Mouse (Mus musculus): ENCODE results near the gene Olfr316. TPM values are rescaled to one million over a fixed set of nuclear protein-coding genes. Genes with fewer than 3 reads are reported as not detected.

Gene Olfr316
- polyA plus RNA-seq, 1 experiment, result 0.19 TPM

DNA sequence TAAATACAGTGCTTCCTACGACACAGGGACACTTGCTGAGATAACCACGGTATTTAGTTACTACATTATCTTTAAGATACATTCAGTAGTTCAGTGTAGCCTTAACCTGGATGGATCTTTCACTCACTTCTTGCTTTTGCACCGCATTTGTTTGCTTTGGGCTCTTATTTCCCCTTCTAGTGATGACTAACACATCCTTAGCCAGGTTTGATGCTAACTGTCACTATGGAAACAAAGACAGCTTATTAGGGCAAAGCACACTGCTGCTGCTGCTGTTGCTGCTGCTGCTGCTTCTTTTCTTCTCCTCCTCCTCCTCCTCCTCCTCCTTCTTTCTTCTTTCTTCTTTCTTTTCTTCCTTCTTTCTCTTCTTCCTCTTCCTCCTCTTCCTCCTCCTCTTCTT lies 37.0 kb downstream of the Olfr316 start:
- no peaks in the 10 kb centered on the region for H3K27me3 ChIP-seq (ENCODE audit: control insufficient read depth, insufficient read depth, low read length)
- H3K4me3 ChIP-seq (ENCODE audit: control insufficient read depth, insufficient read depth, low read length), result no peak overlapping the region
- 40% methylated on average over 3 of the region's 3 CpGs for WGBS
- no peak for DNase-seq
- no peaks in the 10 kb centered on the region for H3K36me3 ChIP-seq (ENCODE audit: control insufficient read depth, insufficient read depth, low read length)
- no peak overlapping the region; the same call in 1 of the 2 replicates for H3K27ac ChIP-seq (ENCODE audit: control insufficient read depth, insufficient read depth, low read length)
- TF ChIP-seq CTCF (IDR thresholded peaks at IDR 0.05; ENCODE audit: borderline replicate concordance, control insufficient read depth, extremely low read depth, insufficient read depth, low read length, poor library complexity), result no peak
- peaks cover 28% of the 10 kb centered on the region for H3K4me1 ChIP-seq (replicated peaks; ENCODE audit: control insufficient read depth, insufficient read depth, low read length)

DNA sequence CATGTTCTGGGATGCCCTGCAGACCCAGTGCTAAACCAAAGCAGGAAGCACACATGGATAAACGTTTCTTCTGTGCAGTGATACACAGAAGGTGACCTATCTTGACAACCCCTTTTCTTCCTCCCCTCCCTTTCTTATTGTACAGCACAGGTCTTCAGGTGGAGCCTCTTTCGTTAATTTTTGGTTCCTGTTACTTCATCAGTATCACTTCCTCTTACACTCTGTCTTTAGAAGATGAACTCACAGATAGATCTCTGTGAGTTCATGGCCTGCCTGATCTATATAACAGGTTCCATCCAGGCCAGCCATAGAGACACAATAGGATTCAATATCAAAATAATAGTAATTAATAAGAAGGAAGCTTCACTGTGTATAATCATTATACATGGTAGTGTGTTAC lies 37.5 kb downstream of the Olfr316 start:
- H3K4me3 ChIP-seq (ENCODE audit: control insufficient read depth, insufficient read depth, low read length), result no peak overlapping the region
- no peaks in the 10 kb centered on the region for H3K36me3 ChIP-seq (ENCODE audit: control insufficient read depth, insufficient read depth, low read length)
- 7% methylated on average over 2 of the region's 2 CpGs for WGBS
- TF ChIP-seq CTCF (IDR thresholded peaks at IDR 0.05; ENCODE audit: borderline replicate concordance, control insufficient read depth, extremely low read depth, insufficient read depth, low read length, poor library complexity), result no peak
- no peak for TF ChIP-seq POLR2A (IDR thresholded peaks at IDR 0.05; ENCODE audit: control insufficient read depth, extremely low read depth, insufficient read depth, low read length, poor library complexity)
- DNase-seq, result no peak
- H3K4me1 ChIP-seq (replicated peaks; ENCODE audit: control insufficient read depth, insufficient read depth, low read length), result peaks cover 28% of the 10 kb centered on the region
- no peak overlapping the region for H3K27ac ChIP-seq (ENCODE audit: control insufficient read depth, insufficient read depth, low read length)
- no peaks in the 10 kb centered on the region for H3K27me3 ChIP-seq (ENCODE audit: control insufficient read depth, insufficient read depth, low read length)

DNA sequence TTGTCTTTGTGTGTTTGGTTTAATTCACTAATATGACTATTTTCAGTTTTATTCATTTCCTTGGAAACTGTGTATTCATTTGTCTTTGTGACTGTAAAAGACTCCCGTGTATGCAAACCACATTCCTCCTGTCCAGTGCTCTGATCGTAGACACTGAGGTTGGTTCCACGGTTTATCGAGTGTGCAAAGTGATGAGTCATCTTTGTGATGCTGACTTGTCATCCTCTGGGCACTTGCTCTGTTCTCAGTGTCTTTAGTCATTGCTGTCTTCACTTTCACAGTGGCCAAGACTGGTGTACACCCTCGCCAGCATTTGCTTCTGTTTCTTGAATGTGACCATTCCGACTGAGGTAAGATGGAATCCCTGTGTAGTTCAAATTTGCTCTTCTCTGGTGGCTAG lies 38.1 kb downstream of the Olfr316 start:
- H3K4me3 ChIP-seq (ENCODE audit: control insufficient read depth, insufficient read depth, low read length), result no peak overlapping the region
- no peak for DNase-seq
- TF ChIP-seq CTCF (IDR thresholded peaks at IDR 0.05; ENCODE audit: borderline replicate concordance, control insufficient read depth, extremely low read depth, insufficient read depth, low read length, poor library complexity) (no peak), POLR2A (IDR thresholded peaks at IDR 0.05; ENCODE audit: control insufficient read depth, extremely low read depth, insufficient read depth, low read length, poor library complexity) (no peak)
- H3K27me3 ChIP-seq (ENCODE audit: control insufficient read depth, insufficient read depth, low read length), result no peaks in the 10 kb centered on the region
- no peaks in the 10 kb centered on the region for H3K36me3 ChIP-seq (ENCODE audit: control insufficient read depth, insufficient read depth, low read length)
- no peak overlapping the region for H3K27ac ChIP-seq (ENCODE audit: control insufficient read depth, insufficient read depth, low read length)
- WGBS, result 58% methylated on average over 6 of the region's 6 CpGs
- peaks cover 28% of the 10 kb centered on the region for H3K4me1 ChIP-seq (replicated peaks; ENCODE audit: control insufficient read depth, insufficient read depth, low read length)

DNA sequence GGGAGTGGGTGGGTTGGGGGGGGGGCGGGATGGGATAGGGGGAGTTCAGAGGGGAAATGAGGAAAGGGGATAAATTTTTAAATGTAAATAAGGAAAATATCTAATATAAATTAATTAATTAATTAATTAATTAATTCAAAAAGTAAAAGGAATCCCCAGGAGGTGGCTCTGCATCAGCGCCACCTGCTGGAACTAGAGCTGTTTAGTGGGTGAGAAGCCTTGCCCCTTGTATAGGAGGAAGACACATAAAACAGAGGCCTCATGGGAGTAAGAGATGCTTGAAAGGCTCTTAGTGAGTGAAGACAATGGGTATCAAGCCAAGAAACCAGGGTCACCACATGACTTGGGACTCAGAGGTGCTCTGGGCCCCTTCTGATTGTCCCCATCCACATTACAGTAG lies 43.3 kb downstream of the Olfr316 start:
- TF ChIP-seq POLR2A (IDR thresholded peaks at IDR 0.05; ENCODE audit: control insufficient read depth, extremely low read depth, insufficient read depth, low read length, poor library complexity), result no peak
- no peak for TF ChIP-seq CTCF (IDR thresholded peaks at IDR 0.05; ENCODE audit: borderline replicate concordance, control insufficient read depth, extremely low read depth, insufficient read depth, low read length, poor library complexity)
- WGBS, result 86% methylated on average over 2 of the region's 2 CpGs
- no peaks in the 10 kb centered on the region for H3K4me1 ChIP-seq (replicated peaks; ENCODE audit: control insufficient read depth, insufficient read depth, low read length)
- H3K36me3 ChIP-seq (ENCODE audit: control insufficient read depth, insufficient read depth, low read length), result no peaks in the 10 kb centered on the region
- no peaks in the 10 kb centered on the region for H3K27me3 ChIP-seq (ENCODE audit: control insufficient read depth, insufficient read depth, low read length)
- DNase-seq, result no peak
- H3K4me3 ChIP-seq (ENCODE audit: control insufficient read depth, insufficient read depth, low read length), result no peak overlapping the region
- no peak overlapping the region for H3K27ac ChIP-seq (ENCODE audit: control insufficient read depth, insufficient read depth, low read length)

DNA sequence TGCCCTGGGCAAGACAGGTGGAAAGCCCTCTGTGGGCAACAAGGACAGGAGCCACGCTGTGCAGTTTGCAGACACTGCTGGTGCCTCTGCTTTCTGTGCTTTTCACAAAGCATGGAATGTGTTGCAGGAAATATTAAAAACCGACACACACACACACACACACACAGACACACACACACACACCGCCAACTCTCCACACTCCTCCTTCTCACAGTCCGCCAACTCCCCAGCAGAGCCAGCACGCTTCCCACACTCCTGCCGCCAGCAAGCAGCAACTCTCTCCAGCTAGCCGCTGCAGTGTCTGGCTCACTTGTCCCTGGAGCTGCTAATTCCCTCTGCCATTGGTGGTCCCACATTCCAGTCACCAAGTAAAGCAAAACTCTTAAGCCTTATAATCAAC lies 44.3 kb downstream of the Olfr316 start:
- H3K27ac ChIP-seq (ENCODE audit: control insufficient read depth, insufficient read depth, low read length), result no peak overlapping the region
- no peak for DNase-seq
- H3K36me3 ChIP-seq (ENCODE audit: control insufficient read depth, insufficient read depth, low read length), result no peaks in the 10 kb centered on the region
- TF ChIP-seq CTCF (IDR thresholded peaks at IDR 0.05; ENCODE audit: borderline replicate concordance, control insufficient read depth, extremely low read depth, insufficient read depth, low read length, poor library complexity) (no peak), POLR2A (IDR thresholded peaks at IDR 0.05; ENCODE audit: control insufficient read depth, extremely low read depth, insufficient read depth, low read length, poor library complexity) (no peak)
- 90% methylated on average over 7 of the region's 7 CpGs for WGBS
- H3K4me3 ChIP-seq (ENCODE audit: control insufficient read depth, insufficient read depth, low read length), result no peak overlapping the region
- H3K27me3 ChIP-seq (ENCODE audit: control insufficient read depth, insufficient read depth, low read length), result no peaks in the 10 kb centered on the region
- peaks cover 4% of the 10 kb centered on the region for H3K4me1 ChIP-seq (replicated peaks; ENCODE audit: control insufficient read depth, insufficient read depth, low read length)

DNA sequence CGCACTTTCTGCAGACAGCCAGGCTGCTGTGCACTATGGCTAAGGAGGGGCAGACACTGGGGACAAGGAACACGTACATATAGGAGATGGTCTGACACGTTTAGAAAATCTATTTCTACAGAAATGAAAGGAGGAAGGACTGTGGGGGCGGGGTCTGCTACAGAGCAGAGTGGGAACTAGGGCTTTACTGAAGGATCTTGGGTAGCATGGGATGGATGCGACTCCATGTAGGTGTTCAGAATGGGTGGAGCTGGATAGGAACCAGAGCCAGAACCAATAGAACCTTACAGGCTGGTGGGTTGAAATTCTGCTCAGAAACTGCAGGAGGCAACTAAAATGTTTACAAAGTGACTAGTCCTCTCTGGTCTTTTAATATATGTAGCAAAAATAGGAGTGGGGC lies 47.2 kb downstream of the Olfr316 start:
- TF ChIP-seq POLR2A (IDR thresholded peaks at IDR 0.05; ENCODE audit: control insufficient read depth, extremely low read depth, insufficient read depth, low read length, poor library complexity), result no peak
- no peak for TF ChIP-seq CTCF (IDR thresholded peaks at IDR 0.05; ENCODE audit: borderline replicate concordance, control insufficient read depth, extremely low read depth, insufficient read depth, low read length, poor library complexity)
- 66% methylated on average over 5 of the region's 5 CpGs for WGBS
- Histone ChIP-seq H3K4me3 (ENCODE audit: control insufficient read depth, insufficient read depth, low read length) (no peak overlapping the region), H3K36me3 (ENCODE audit: control insufficient read depth, insufficient read depth, low read length) (no peaks in the 10 kb centered on the region), H3K27me3 (ENCODE audit: control insufficient read depth, insufficient read depth, low read length) (no peaks in the 10 kb centered on the region), H3K4me1 (replicated peaks; ENCODE audit: control insufficient read depth, insufficient read depth, low read length) (peaks cover 12% of the 10 kb centered on the region), H3K27ac (ENCODE audit: control insufficient read depth, insufficient read depth, low read length) (no peak overlapping the region)
- no peak for DNase-seq

DNA sequence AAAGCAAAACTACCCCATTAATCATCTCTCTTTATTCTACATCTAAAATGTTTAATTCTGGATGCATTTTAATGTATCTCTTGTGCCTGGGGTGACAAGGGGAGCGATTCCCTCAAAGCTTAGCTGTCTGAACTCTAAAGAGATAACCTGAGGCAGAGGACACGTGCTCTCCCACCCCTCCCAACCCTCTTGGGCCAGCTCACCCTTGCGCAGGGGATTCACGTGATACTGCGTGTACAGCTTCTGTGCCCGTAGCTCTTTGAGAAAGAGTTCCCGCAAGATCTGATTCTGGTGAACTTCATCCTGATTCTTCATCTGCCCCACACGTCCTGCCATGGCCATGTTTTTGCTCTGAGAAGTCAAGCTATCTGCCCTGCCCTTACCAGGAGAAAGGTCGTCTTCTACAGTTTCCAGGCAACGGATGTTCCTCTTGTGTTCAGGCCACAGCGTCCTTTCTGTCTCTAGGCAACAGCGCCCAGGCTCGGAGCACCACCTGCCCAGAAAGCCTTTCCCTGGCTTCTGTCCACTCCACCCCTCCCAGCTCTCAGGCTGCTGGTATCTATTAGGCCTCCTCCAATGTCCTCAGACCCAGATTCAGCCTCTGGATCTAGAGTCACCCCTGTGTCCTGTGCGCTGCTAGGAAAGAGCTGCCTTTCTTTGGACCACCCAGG lies 49.2 kb downstream of the Olfr316 start, which contains the start of gene Fam183b:
Gene Fam183b, minus strand, starts transcription at position 403 of the 671 bp plus-strand sequence.
- no peak for DNase-seq
- whole genome bisulfite sequencing, result 44% methylated on average over 14 of the region's 14 CpGs
- Histone ChIP-seq H3K36me3 (ENCODE audit: control insufficient read depth, insufficient read depth, low read length) (no peaks in the 10 kb centered on the region), H3K27me3 (ENCODE audit: control insufficient read depth, insufficient read depth, low read length) (no peaks in the 10 kb centered on the region), H3K4me1 (replicated peaks; ENCODE audit: control insufficient read depth, insufficient read depth, low read length) (peaks cover 12% of the 10 kb centered on the region), H3K4me3 (ENCODE audit: control insufficient read depth, insufficient read depth, low read length) (peak within 1 kb of the TSS; percentile 40), H3K27ac (ENCODE audit: control insufficient read depth, insufficient read depth, low read length) (no peak within 1 kb of the TSS)
- TF ChIP-seq CTCF (IDR thresholded peaks at IDR 0.05; ENCODE audit: borderline replicate concordance, control insufficient read depth, extremely low read depth, insufficient read depth, low read length, poor library complexity) (no peak), POLR2A (IDR thresholded peaks at IDR 0.05; ENCODE audit: control insufficient read depth, extremely low read depth, insufficient read depth, low read length, poor library complexity) (no peak)

All from thymus, adult 2 months (tissue).